Mouse (Mus musculus): ENCODE results near the gene Heca. TPM values are rescaled to one million over a fixed set of nuclear protein-coding genes. Genes with fewer than 3 reads are reported as not detected.

The Heca gene
- total and polyA plus RNA-seq, 3 experiments = 5.7 to 66.9 (median 10.5) TPM

GRCm38 (mm10) chr10:17933622-17934021 is 14.2 kb downstream of the Heca start:
- Histone ChIP-seq H3K79me2 (ENCODE audit: control insufficient read depth, insufficient read depth, low read length, poor library complexity) (no peaks in the 10 kb centered on the region; the same call in 1 of the 2 replicates), H3K36me3 (ENCODE audit: control insufficient read depth in 1 of 2, insufficient read depth in 2 of 2, low read length in 2 of 2) (peaks cover 0 to 21% of the 10 kb centered on the region in 2 experiments; a peak in 2 of 4 replicates), H3K4me3 (ENCODE audit: control insufficient read depth in 1 of 2, insufficient read depth in 1 of 2, low read depth in 2 of 2, low read length in 2 of 2) (no peak overlapping the region), H3K4me1 (ENCODE audit: control insufficient read depth in 1 of 2, insufficient read depth in 2 of 2, low read length in 2 of 2) (peaks cover 6 to 14% of the 10 kb centered on the region in 2 experiments), H3K27ac (ENCODE audit: control insufficient read depth, low read depth, low read length) (no peak overlapping the region), H3K27me3 (ENCODE audit: control insufficient read depth in 1 of 2, insufficient read depth in 2 of 2, low read length in 2 of 2) (no peaks in the 10 kb centered on the region), H3K9ac (ENCODE audit: control insufficient read depth, low read depth, low read length, poor library complexity, severe bottlenecking) (no peak overlapping the region), H3K9me3 (replicated peaks; ENCODE audit: insufficient read depth, low read length) (no peaks in the 10 kb centered on the region)
- DNase-seq (ENCODE audit: low read depth, low spot score) = peak; percentile 55
- no peak for TF ChIP-seq KAT2A (conservative IDR thresholded peaks at IDR 0.05; ENCODE audit: low read depth, low read length)
- TF ChIP-seq TAL1 (IDR thresholded peaks at IDR 0.05; ENCODE audit: low read length) = no peak
- no peak for TF ChIP-seq RCOR1 (IDR thresholded peaks at IDR 0.05; ENCODE audit: low read depth, low read length)
- no peak for TF ChIP-seq POLR2AphosphoS2 (IDR thresholded peaks at IDR 0.05; ENCODE audit: low read length)
- TF ChIP-seq ZMIZ1 (IDR thresholded peaks at IDR 0.05; ENCODE audit: low read depth, low read length) = no peak
- TF ChIP-seq ELF1 (IDR thresholded peaks at IDR 0.05; ENCODE audit: low read depth, low read length) = no peak
- TF ChIP-seq CHD1 (IDR thresholded peaks at IDR 0.05; ENCODE audit: low read depth, low read length) = no peak
- TF ChIP-seq POLR2A (IDR thresholded peaks at IDR 0.05; ENCODE audit: control insufficient read depth in 1 of 2, insufficient read depth in 1 of 2, low read depth in 1 of 2, low read length in 2 of 2, poor library complexity in 1 of 2) = no peak
- TF ChIP-seq SMC3 (IDR thresholded peaks at IDR 0.05; ENCODE audit: low read depth, low read length) = no peak
- TF ChIP-seq EP300 (IDR thresholded peaks at IDR 0.05; ENCODE audit: low read depth in 1 of 2, low read length in 2 of 2) = no peak
- TF ChIP-seq NRF1 (IDR thresholded peaks at IDR 0.05; ENCODE audit: insufficient read depth, low read depth, low read length, poor library complexity, severe bottlenecking) = no peak
- no peak for TF ChIP-seq ZKSCAN1 (IDR thresholded peaks at IDR 0.05; ENCODE audit: low read depth, low read length)
- no peak for TF ChIP-seq MAZ (IDR thresholded peaks at IDR 0.05; ENCODE audit: low read depth, low read length)
- TF ChIP-seq ZNF384 (IDR thresholded peaks at IDR 0.05; ENCODE audit: low read depth, low read length) = no peak

- no peak for TF ChIP-seq TCF12 (IDR thresholded peaks at IDR 0.05; ENCODE audit: low read depth, low read length)
- no peak for TF ChIP-seq RAD21 (IDR thresholded peaks at IDR 0.05; ENCODE audit: low read depth, low read length)
- TF ChIP-seq ZNF384 (IDR thresholded peaks at IDR 0.05; ENCODE audit: low read depth, low read length) = no peak
- no peak for TF ChIP-seq BHLHE40 (IDR thresholded peaks at IDR 0.05; ENCODE audit: borderline replicate concordance, low read depth, low read length)
- TF ChIP-seq MAFK (IDR thresholded peaks at IDR 0.05; ENCODE audit: borderline replicate concordance, low read depth, low read length) = no peak
- no peak for TF ChIP-seq MYC (IDR thresholded peaks at IDR 0.05; ENCODE audit: low read depth, low read length)
- TF ChIP-seq GABPA (IDR thresholded peaks at IDR 0.05; ENCODE audit: low read depth, low read length) = no peak
- TF ChIP-seq MAX (IDR thresholded peaks at IDR 0.05; ENCODE audit: low read length) = no peak
- TF ChIP-seq JUND (IDR thresholded peaks at IDR 0.05; ENCODE audit: low read depth, low read length) = no peak
- TF ChIP-seq CHD2 (IDR thresholded peaks at IDR 0.05; ENCODE audit: low read length) = no peak
- TF ChIP-seq USF2 (IDR thresholded peaks at IDR 0.05; ENCODE audit: borderline replicate concordance in 1 of 2, insufficient read depth in 1 of 2, low read depth in 1 of 2, low read length in 2 of 2) = no peak
- TF ChIP-seq ETS1 (IDR thresholded peaks at IDR 0.05; ENCODE audit: low read depth, low read length) = no peak
- no peak for TF ChIP-seq SIN3A (IDR thresholded peaks at IDR 0.05; ENCODE audit: low read length)
- TF ChIP-seq TAL1 (IDR thresholded peaks at IDR 0.05; ENCODE audit: low read length) = no peak
- Histone ChIP-seq H3K9ac (ENCODE audit: control insufficient read depth, low read depth, low read length, poor library complexity, severe bottlenecking) (no peak overlapping the region), H3K36me3 (ENCODE audit: control insufficient read depth in 1 of 2, insufficient read depth in 2 of 2, low read length in 2 of 2) (peaks cover 0 to 21% of the 10 kb centered on the region in 2 experiments; a peak in 2 of 4 replicates), H3K4me3 (ENCODE audit: control insufficient read depth in 1 of 2, insufficient read depth in 1 of 2, low read depth in 2 of 2, low read length in 2 of 2) (no peak overlapping the region), H3K27me3 (ENCODE audit: control insufficient read depth in 1 of 2, insufficient read depth in 2 of 2, low read length in 2 of 2) (no peaks in the 10 kb centered on the region), H3K27ac (ENCODE audit: control insufficient read depth, low read depth, low read length) (no peak overlapping the region), H3K9me3 (replicated peaks; ENCODE audit: insufficient read depth, low read length) (no peaks in the 10 kb centered on the region), H3K4me1 (ENCODE audit: control insufficient read depth in 1 of 2, insufficient read depth in 2 of 2, low read length in 2 of 2) (peaks cover 6 to 14% of the 10 kb centered on the region in 2 experiments), H3K79me2 (ENCODE audit: control insufficient read depth, insufficient read depth, low read length, poor library complexity) (no peaks in the 10 kb centered on the region; the same call in 1 of the 2 replicates)
- no peak for DNase-seq (ENCODE audit: low read depth, low spot score)
Observed at GRCm38 (mm10) chr10:17932131-17932530, 15.7 kb downstream of the Heca start.

Data from MEL (cell line).